Mouse (Mus musculus): ENCODE results near the gene Slc25a34. TPM values are rescaled to one million over a fixed set of nuclear protein-coding genes. Genes with fewer than 3 reads are reported as not detected.

The Slc25a34 gene
- total RNA-seq, 2 experiments from 2014 or later, result 1.8 to 3.2 TPM

DNA sequence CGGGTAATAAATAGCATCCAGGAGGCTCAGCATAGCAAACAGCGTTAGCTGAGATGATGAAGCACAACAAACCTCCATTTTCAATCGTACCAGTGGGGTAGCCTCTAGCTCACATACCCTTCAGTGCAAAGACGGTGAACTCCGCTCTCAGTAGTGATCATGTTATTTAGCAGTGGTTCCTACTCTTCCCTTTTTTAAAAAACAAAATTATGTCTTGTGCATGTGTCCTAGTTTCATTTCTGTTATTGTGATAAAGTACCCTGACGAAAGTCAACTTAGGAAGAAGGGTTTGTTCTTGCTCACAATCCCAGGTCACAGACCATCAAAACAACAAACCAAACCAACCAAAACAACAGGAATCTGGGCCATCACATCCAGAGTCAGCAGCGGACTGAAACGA lies 22.4 kb upstream of the Slc25a34 start:
- no peak for DNase-seq (ENCODE audit: extremely low spot score in 1 of 2, low spot score in 1 of 2)

DNA sequence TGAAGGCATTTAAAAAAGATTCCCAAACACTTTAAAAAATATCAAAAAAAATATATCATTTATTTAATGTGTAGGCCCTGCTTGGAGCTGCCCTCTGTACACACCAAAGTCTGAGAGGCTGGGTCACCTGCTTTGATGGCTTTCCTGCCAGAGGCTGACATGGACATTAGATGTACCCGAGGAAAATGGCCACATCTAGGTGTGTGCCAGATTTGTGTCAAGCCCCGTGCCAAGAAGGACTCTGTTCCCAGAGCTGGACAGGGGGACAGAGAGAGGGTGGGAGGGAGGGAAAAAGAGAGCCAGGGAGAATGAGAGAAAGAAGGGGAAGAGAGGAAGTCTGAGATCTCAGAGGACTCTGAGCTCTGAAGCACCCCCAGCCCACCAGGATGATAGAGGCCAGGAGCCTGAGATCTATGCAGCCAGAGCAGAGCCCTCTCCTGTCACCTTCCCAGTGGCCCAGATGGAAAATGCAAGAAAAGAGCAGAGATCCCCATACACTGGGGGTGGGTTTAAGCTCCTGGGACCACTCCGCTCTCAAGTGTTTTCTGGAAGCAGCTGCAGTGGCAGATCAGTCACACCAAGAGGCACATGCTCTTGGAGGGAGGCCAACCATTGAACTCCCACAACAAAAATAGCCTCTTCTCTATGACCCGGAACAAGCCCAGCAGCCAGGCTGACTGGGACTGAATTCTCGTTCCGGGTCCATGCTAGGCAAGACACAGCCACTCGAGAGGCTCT lies 19.7 kb upstream of the Slc25a34 start:
- peak in 1 of 2 experiments; percentile 27 for DNase-seq (ENCODE audit: extremely low spot score in 1 of 2, low spot score in 1 of 2)

GRCm38 (mm10) chr4:141641961-141642811 lies 18.6 kb upstream of the Slc25a34 start:
- no peak for DNase-seq (ENCODE audit: extremely low spot score in 1 of 2, low spot score in 1 of 2)

DNA sequence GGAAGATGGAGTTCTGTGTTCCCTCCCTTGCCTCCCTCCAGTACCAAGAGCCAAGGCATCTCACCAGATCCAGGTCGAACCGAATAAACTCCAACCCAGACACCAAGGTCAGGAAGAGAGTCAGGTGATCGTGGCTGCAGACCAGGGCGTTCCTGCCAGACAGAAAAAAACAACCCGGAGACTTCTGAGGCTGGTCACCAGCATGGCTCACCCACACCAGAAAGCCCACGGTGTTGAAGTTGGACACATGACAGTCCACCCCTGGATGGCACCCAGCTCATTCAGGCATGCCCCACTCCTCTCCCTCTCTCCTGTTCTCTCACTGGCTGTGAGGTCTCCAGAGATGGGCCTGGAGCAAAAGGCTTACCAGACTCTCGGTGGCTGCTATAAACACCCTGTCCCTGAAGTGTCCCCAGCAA lies 17.7 kb upstream of the Slc25a34 start:
- no peak for DNase-seq (ENCODE audit: extremely low spot score in 1 of 2, low spot score in 1 of 2)

DNA sequence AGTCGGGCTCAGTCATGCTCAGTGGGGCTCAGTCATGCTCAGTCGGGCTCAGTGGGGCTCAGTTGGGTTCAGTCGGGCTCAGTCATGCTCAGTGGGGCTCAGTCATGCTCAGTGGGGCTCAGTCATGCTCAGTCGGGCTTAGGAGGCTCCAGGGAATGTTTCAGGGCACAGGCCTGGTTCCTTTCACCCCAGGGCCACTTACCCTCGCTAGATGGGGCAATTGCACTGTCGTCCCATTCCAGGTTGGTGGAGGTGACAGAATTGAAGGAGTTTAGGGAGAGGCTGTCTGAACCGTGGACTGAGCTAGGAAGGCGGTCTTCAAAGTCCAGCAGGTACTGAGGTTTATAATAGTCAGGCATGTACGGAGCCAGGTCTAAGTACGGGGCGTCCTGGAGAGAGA lies 15.9 kb upstream of the Slc25a34 start:
- DNase-seq (ENCODE audit: extremely low spot score in 1 of 2, low spot score in 1 of 2), result no peak

DNA sequence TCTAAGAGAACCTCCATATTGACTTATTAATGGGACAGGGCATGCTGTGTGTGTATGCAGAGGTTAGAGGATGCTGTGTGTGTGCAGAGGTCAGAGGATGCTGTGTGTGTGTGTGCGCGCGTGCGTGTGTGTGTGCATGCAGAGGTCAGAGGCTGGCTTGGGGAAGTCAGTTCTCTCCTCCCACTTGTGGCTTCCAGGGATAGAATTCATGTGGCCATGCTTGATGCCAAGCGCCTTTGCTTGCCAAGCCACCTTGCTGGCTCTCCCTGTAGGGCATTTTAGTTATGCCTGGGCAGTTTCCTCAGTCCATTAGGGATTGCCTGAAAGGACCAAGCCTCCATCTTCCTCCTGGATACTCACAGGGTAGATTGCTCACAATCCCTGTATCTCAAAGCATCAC lies 13.1 kb upstream of the Slc25a34 start:
- DNase-seq (ENCODE audit: extremely low spot score in 1 of 2, low spot score in 1 of 2), result no peak

DNA sequence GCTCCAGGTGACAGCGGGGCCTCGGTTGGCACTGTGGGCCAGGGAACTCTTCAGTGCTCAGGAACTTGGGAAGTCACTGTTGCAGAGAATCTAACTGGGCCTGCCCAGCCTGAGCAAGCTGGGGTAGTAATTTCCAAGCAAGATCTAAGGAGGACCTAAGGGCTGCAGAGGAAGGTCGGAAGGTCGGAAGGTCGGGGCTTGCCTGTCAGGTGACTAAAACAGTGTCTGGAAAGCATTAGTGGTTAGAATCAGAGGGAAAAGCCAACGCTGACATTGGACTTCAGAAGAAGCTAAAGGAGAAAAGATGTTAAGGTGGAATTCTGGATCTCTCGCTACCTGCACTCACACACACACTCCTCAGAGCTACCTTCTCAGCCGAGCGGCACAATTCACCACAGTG lies 12.4 kb upstream of the Slc25a34 start:
- DNase-seq (ENCODE audit: extremely low spot score in 1 of 2, low spot score in 1 of 2), result no peak

- DNase-seq (ENCODE audit: extremely low spot score in 1 of 2, low spot score in 1 of 2), result no peak
Measured at GRCm38 (mm10) chr4:141632111-141632873, 8.7 kb upstream of the Slc25a34 start.

DNA sequence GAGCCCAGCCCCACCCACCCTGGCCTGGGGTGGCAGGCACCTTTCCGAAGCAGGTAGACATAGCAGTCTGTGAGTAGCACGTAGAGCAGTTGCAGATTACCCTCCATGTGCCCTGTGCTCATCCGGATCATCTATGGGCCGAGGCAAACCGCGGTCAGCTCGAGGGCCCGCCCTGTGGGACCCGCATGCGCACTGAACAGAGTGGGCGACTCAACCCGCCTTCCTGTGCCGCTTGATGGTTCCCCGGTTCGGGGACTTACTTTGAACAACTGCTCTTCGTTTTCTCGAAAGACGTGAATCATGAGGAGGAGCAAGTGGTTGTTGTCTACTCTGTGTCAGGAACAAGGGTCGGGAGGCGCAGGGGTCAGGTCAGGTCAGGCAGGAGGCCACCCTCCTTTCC lies 7.6 kb upstream of the Slc25a34 start:
- DNase-seq (ENCODE audit: extremely low spot score in 1 of 2, low spot score in 1 of 2), result no peak

DNA sequence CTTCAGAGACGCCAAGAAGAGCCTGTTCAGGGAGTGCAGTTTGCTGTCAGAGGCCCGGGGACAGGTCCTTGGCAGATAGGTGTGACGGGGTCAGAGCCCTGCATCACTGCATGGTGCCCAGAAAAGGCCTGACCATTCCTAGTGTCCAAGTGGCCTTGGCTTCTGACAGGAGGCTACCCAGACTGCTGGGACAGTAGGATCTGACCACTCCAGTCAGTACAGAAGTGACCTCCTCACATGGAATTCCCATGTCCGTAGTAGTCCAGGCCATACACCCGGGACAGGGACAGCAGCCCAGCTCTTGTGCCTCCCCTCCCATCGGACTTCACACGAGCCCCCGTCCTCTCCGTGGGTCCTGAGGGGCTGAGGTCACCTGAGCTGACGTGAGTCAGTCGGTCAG lies 6.4 kb upstream of the Slc25a34 start:
- DNase-seq (ENCODE audit: extremely low spot score in 1 of 2, low spot score in 1 of 2), result no peak

- no peak for DNase-seq (ENCODE audit: extremely low spot score in 1 of 2, low spot score in 1 of 2)
Measured at GRCm38 (mm10) chr4:141628661-141629060, 5.0 kb upstream of the Slc25a34 start.

DNA sequence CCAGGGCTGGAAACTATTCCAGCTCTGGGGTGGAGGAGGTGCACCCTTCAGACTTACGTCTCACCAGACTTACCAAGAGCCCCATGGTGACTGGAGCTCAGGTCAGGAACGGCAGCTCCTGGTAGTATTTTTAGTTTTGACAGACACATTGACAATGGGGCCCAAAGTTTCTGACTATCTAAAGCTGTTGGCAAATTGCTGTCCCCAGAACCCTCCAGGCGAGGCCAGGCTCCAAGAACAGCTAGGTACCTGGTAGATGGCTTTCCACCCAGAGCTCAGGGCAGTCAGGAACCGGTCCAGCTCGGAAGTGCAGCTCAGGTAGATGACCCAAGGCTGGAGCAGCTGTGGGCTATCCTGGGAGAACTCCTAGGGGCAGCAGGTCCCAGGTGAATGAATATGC lies 3.9 kb upstream of the Slc25a34 start:
- no peak for DNase-seq (ENCODE audit: extremely low spot score in 1 of 2, low spot score in 1 of 2)

- DNase-seq (ENCODE audit: extremely low spot score in 1 of 2, low spot score in 1 of 2), result no peak
Measured at GRCm38 (mm10) chr4:141625774-141626550, 2.3 kb upstream of the Slc25a34 start.

DNA sequence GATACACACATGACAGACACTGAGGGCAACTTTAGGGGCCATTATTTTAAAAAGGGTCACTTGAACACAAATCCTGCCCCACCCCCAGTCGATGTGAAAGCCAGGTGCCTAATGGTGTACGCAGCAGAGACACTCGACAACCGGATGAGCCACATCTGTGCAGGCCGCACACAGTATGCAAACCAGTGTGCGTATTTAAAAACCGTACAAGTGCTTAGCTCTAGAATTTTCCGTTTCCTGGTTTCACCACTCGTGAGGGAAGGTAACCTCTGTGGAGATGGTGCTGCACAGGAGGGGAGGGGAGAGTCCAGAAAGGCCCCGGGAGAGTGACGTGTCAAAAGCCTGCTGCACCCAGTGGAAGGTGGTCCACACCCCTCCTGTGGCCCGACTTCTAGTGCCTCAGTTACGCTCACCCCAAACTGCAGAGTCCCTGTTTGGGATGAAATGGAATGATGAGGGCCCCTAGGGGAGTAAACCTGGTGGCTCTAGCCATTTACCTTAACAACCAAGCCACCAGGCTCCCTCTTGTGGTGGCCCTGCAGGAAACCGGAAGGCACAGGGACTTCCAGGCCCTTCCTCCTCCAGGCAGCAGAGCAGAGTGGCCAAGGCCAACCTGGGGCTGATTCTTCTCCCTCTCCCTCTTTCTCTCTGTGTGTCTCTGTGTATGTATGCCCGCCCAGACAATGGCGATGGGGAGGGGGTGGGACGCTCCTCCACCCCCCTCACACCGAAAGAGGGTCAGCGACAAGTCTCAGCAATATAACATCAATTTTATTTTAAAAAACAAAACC lies 1.6 kb upstream of the Slc25a34 start:
- DNase-seq (ENCODE audit: extremely low spot score in 1 of 2, low spot score in 1 of 2), result peak in 1 of 2 experiments; percentile 33

- no peak for DNase-seq (ENCODE audit: extremely low spot score in 1 of 2, low spot score in 1 of 2)
Measured at GRCm38 (mm10) chr4:141624134-141624533, 513 bp upstream of the Slc25a34 start.

DNA sequence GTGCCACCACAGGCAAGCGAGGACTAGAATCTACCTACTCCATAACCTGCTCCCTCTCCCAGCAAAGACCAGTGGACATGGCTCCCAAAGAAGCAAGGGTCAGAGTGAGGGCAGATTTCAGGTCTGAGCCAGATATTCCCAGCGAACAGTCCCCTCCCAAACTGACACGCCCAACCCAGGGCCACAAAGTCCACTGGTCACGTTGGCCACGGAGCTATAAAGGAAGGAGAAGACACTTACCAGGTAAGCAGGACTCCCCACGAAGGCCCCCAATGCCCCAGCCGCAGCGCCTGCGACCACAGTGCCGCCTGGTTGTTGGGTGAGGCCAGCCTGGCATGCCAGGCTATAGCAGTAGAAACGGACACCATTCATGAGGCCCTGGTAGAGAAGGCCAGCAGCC lies 584 bp downstream of the Slc25a34 start:
- DNase-seq (ENCODE audit: extremely low spot score in 1 of 2, low spot score in 1 of 2), result no peak

- no peak for DNase-seq (ENCODE audit: extremely low spot score in 1 of 2, low spot score in 1 of 2)
Measured at GRCm38 (mm10) chr4:141622580-141622979, 1.0 kb downstream of the Slc25a34 start.

- no peak for DNase-seq (ENCODE audit: extremely low spot score in 1 of 2, low spot score in 1 of 2)
Measured at GRCm38 (mm10) chr4:141622091-141622490, 1.5 kb downstream of the Slc25a34 start.

GRCm38 (mm10) chr4:141621297-141621696 lies 2.3 kb downstream of the Slc25a34 start:
- DNase-seq (ENCODE audit: extremely low spot score in 1 of 2, low spot score in 1 of 2), result no peak
